Mouse (Mus musculus): Measurements from ENCODE around the gene Mak. TPM values are rescaled to one million over a fixed set of nuclear protein-coding genes. Genes with fewer than 3 reads are reported as not detected.
A peak's percentile ranks its signal among the peaks of the same experiment; 100 is the strongest.

Mak gene
- polyA plus RNA-seq (2015; fragmentation: Nextera tagmentation; extraction: Ambion mirVana): 2.3 and 2.4 TPM in 2 replicates

GRCm38 (mm10) chr13:41079421-41079780 lies at the start of gene Mak:
Gene Mak (minus strand): TSS chr13:41079706.
- Histone ChIP-seq H3K27me3 (replicated peaks; ENCODE audit: control insufficient read depth, insufficient read depth, low read length) (no peaks in the 10 kb centered on the region), H3K36me3 (ENCODE audit: control insufficient read depth, insufficient read depth, low read length) (no peaks in the 10 kb centered on the region), H3K27ac (ENCODE audit: low read depth, low read length) (no peak within 1 kb of the TSS), H3K9me3 (ENCODE audit: control insufficient read depth, low read length) (no peaks in the 10 kb centered on the region), H3K4me3 (ENCODE audit: low read length) (peak within 1 kb of the TSS; percentile 62), H3K9ac (ENCODE audit: low read depth, low read length) (peak within 1 kb of the TSS; percentile 64), H3K4me1 (ENCODE audit: control insufficient read depth, insufficient read depth, low read depth, low read length) (no peaks in the 10 kb centered on the region), H3K4me2 (ENCODE audit: low read length) (peak within 1 kb of the TSS; percentile 88)
- ATAC-seq: peak; percentile 95
- 0% methylated on average over 38 of the region's 40 CpGs for WGBS

GRCm38 (mm10) chr13:41129061-41129460 lies 49.6 kb upstream of the Mak start:
- H3K27ac ChIP-seq (ENCODE audit: low read depth, low read length): no peak overlapping the region
- H3K9ac ChIP-seq (ENCODE audit: low read depth, low read length): no peak overlapping the region
- H3K27me3 ChIP-seq (replicated peaks; ENCODE audit: control insufficient read depth, insufficient read depth, low read length): no peaks in the 10 kb centered on the region
- no peaks in the 10 kb centered on the region for H3K4me1 ChIP-seq (ENCODE audit: control insufficient read depth, insufficient read depth, low read depth, low read length)
- H3K36me3 ChIP-seq (ENCODE audit: control insufficient read depth, insufficient read depth, low read length): no peaks in the 10 kb centered on the region
- H3K9me3 ChIP-seq (ENCODE audit: control insufficient read depth, low read length): no peaks in the 10 kb centered on the region
- H3K4me2 ChIP-seq (ENCODE audit: low read length): no peak overlapping the region
- 88% methylated on average over 8 of the region's 8 CpGs for WGBS
- ATAC-seq: no peak
- no peak overlapping the region for H3K4me3 ChIP-seq (ENCODE audit: low read length)

- Histone ChIP-seq H3K27me3 (replicated peaks; ENCODE audit: control insufficient read depth, insufficient read depth, low read length) (no peaks in the 10 kb centered on the region), H3K27ac (ENCODE audit: low read depth, low read length) (no peak overlapping the region), H3K9me3 (ENCODE audit: control insufficient read depth, low read length) (no peaks in the 10 kb centered on the region), H3K4me1 (ENCODE audit: control insufficient read depth, insufficient read depth, low read depth, low read length) (no peaks in the 10 kb centered on the region), H3K4me3 (ENCODE audit: low read length) (no peak overlapping the region), H3K9ac (ENCODE audit: low read depth, low read length) (no peak overlapping the region), H3K4me2 (ENCODE audit: low read length) (no peak overlapping the region), H3K36me3 (ENCODE audit: control insufficient read depth, insufficient read depth, low read length) (no peaks in the 10 kb centered on the region)
- 87% methylated on average over 8 of the region's 8 CpGs for WGBS
- no peak for ATAC-seq
Observed at GRCm38 (mm10) chr13:41128326-41128725, 48.8 kb upstream of the Mak start.

GRCm38 (mm10) chr13:41123666-41124225 lies 44.2 kb upstream of the Mak start:
- Histone ChIP-seq H3K9ac (ENCODE audit: low read depth, low read length) (no peak overlapping the region), H3K36me3 (ENCODE audit: control insufficient read depth, insufficient read depth, low read length) (no peaks in the 10 kb centered on the region), H3K4me1 (ENCODE audit: control insufficient read depth, insufficient read depth, low read depth, low read length) (no peaks in the 10 kb centered on the region), H3K27me3 (replicated peaks; ENCODE audit: control insufficient read depth, insufficient read depth, low read length) (no peaks in the 10 kb centered on the region), H3K4me3 (ENCODE audit: low read length) (no peak overlapping the region), H3K9me3 (ENCODE audit: control insufficient read depth, low read length) (no peaks in the 10 kb centered on the region), H3K4me2 (ENCODE audit: low read length) (no peak overlapping the region), H3K27ac (ENCODE audit: low read depth, low read length) (no peak overlapping the region)
- WGBS: 58% methylated on average over 6 of the region's 6 CpGs
- no peak for ATAC-seq

- no peak overlapping the region for H3K27ac ChIP-seq (ENCODE audit: low read depth, low read length)
- no peak overlapping the region for H3K4me3 ChIP-seq (ENCODE audit: low read length)
- no peak for ATAC-seq
- no peaks in the 10 kb centered on the region for H3K9me3 ChIP-seq (ENCODE audit: control insufficient read depth, low read length)
- H3K36me3 ChIP-seq (ENCODE audit: control insufficient read depth, insufficient read depth, low read length): no peaks in the 10 kb centered on the region
- no peak overlapping the region for H3K4me2 ChIP-seq (ENCODE audit: low read length)
- 50% methylated on average over 9 of the region's 9 CpGs for WGBS
- H3K27me3 ChIP-seq (replicated peaks; ENCODE audit: control insufficient read depth, insufficient read depth, low read length): no peaks in the 10 kb centered on the region
- H3K4me1 ChIP-seq (ENCODE audit: control insufficient read depth, insufficient read depth, low read depth, low read length): no peaks in the 10 kb centered on the region
- no peak overlapping the region for H3K9ac ChIP-seq (ENCODE audit: low read depth, low read length)
Observed at GRCm38 (mm10) chr13:41119152-41119945, 39.8 kb upstream of the Mak start.

- no peak for ATAC-seq
- no peaks in the 10 kb centered on the region for H3K9me3 ChIP-seq (ENCODE audit: control insufficient read depth, low read length)
- no peak within 1 kb of the TSS for H3K27ac ChIP-seq (ENCODE audit: low read depth, low read length)
- WGBS: 30% methylated on average over 14 of the region's 14 CpGs
- no peaks in the 10 kb centered on the region for H3K4me1 ChIP-seq (ENCODE audit: control insufficient read depth, insufficient read depth, low read depth, low read length)
- H3K36me3 ChIP-seq (ENCODE audit: control insufficient read depth, insufficient read depth, low read length): no peaks in the 10 kb centered on the region
- H3K27me3 ChIP-seq (replicated peaks; ENCODE audit: control insufficient read depth, insufficient read depth, low read length): no peaks in the 10 kb centered on the region; the same call in 1 of the 2 replicates
- no peak within 1 kb of the TSS for H3K4me3 ChIP-seq (ENCODE audit: low read length)
- no peak within 1 kb of the TSS for H3K9ac ChIP-seq (ENCODE audit: low read depth, low read length)
- peak within 1 kb of the TSS; percentile 22 for H3K4me2 ChIP-seq (ENCODE audit: low read length)
Observed at GRCm38 (mm10) chr13:41113940-41114339, 34.4 kb upstream of the Mak start, which contains the start of gene Sycp2l. Gene Sycp2l (plus strand): TSS chr13:41114307.

GRCm38 (mm10) chr13:41110935-41111334 lies 31.4 kb upstream of the Mak start, which contains the start of gene Gcm2:
Gene Gcm2 (minus strand): TSS chr13:41111035.
- H3K27me3 ChIP-seq (replicated peaks; ENCODE audit: control insufficient read depth, insufficient read depth, low read length): no peaks in the 10 kb centered on the region; the same call in 1 of the 2 replicates
- H3K36me3 ChIP-seq (ENCODE audit: control insufficient read depth, insufficient read depth, low read length): no peaks in the 10 kb centered on the region
- H3K27ac ChIP-seq (ENCODE audit: low read depth, low read length): no peak within 1 kb of the TSS
- no peaks in the 10 kb centered on the region for H3K4me1 ChIP-seq (ENCODE audit: control insufficient read depth, insufficient read depth, low read depth, low read length)
- H3K9me3 ChIP-seq (ENCODE audit: control insufficient read depth, low read length): no peaks in the 10 kb centered on the region
- 70% methylated on average over 3 of the region's 3 CpGs for WGBS
- H3K4me3 ChIP-seq (ENCODE audit: low read length): no peak within 1 kb of the TSS
- no peak within 1 kb of the TSS for H3K4me2 ChIP-seq (ENCODE audit: low read length)
- H3K9ac ChIP-seq (ENCODE audit: low read depth, low read length): no peak within 1 kb of the TSS
- ATAC-seq: no peak

- no peak overlapping the region for H3K4me3 ChIP-seq (ENCODE audit: low read length)
- H3K27me3 ChIP-seq (replicated peaks; ENCODE audit: control insufficient read depth, insufficient read depth, low read length): no peaks in the 10 kb centered on the region
- H3K9me3 ChIP-seq (ENCODE audit: control insufficient read depth, low read length): no peaks in the 10 kb centered on the region
- ATAC-seq: no peak
- H3K36me3 ChIP-seq (ENCODE audit: control insufficient read depth, insufficient read depth, low read length): no peaks in the 10 kb centered on the region
- H3K27ac ChIP-seq (ENCODE audit: low read depth, low read length): no peak overlapping the region
- 98% methylated on average over 13 of the region's 13 CpGs for WGBS
- H3K4me2 ChIP-seq (ENCODE audit: low read length): no peak overlapping the region
- no peak overlapping the region for H3K9ac ChIP-seq (ENCODE audit: low read depth, low read length)
- no peaks in the 10 kb centered on the region for H3K4me1 ChIP-seq (ENCODE audit: control insufficient read depth, insufficient read depth, low read depth, low read length)
Observed at GRCm38 (mm10) chr13:41105541-41105940, 26.0 kb upstream of the Mak start.

GRCm38 (mm10) chr13:41103841-41104525 lies 24.5 kb upstream of the Mak start:
- ATAC-seq: no peak
- H3K9me3 ChIP-seq (ENCODE audit: control insufficient read depth, low read length): peaks cover 2% of the 10 kb centered on the region; the same call in 1 of the 2 replicates
- 73% methylated on average over 12 of the region's 12 CpGs for WGBS
- no peak overlapping the region for H3K4me3 ChIP-seq (ENCODE audit: low read length)
- H3K9ac ChIP-seq (ENCODE audit: low read depth, low read length): no peak overlapping the region
- no peak overlapping the region for H3K4me2 ChIP-seq (ENCODE audit: low read length)
- no peaks in the 10 kb centered on the region for H3K36me3 ChIP-seq (ENCODE audit: control insufficient read depth, insufficient read depth, low read length)
- H3K27me3 ChIP-seq (replicated peaks; ENCODE audit: control insufficient read depth, insufficient read depth, low read length): no peaks in the 10 kb centered on the region
- H3K4me1 ChIP-seq (ENCODE audit: control insufficient read depth, insufficient read depth, low read depth, low read length): no peaks in the 10 kb centered on the region
- no peak overlapping the region for H3K27ac ChIP-seq (ENCODE audit: low read depth, low read length)
